Comparison of ENCODE assay signal across 17 mouse cellular contexts in genomic region chr14:61955416-61955815, GRCm38 (mm10).
"Had no signal": no experiment of that assay in that cellular context is flagged by ENCODE, and none has a peak within 500 bp of the region (broad histone marks: within the 10 kb centered on the region; RNA-seq: fewer than 3 reads in every experiment).

No protein-coding gene starts in this region.

- H3K36me3 ChIP-seq: neural tube, embryonic 12.5 days; neural tube, embryonic 13.5 days; neural tube, embryonic 15.5 days; stomach, embryonic 15.5 days had no signal

- H3K4me3 ChIP-seq: neural tube, embryonic 12.5 days; neural tube, embryonic 13.5 days; neural tube, embryonic 15.5 days; stomach, embryonic 15.5 days had no signal

- H3K27me3 ChIP-seq: neural tube, embryonic 12.5 days; neural tube, embryonic 13.5 days; neural tube, embryonic 15.5 days; stomach, embryonic 15.5 days had no signal

- DNase-seq: retina, postnatal 1 day; right cerebral cortex, adult 18-20 months; right cerebral cortex, postnatal 14 days; right cerebral cortex, postnatal 25 days; right cerebral cortex, postnatal 4 days; spleen, adult 18-20 months; thymus, adult 18-20 months; thymus, adult 2 months; thymus, postnatal 14 days; thymus, postnatal 25 days; thymus, postnatal 36 days; thymus, postnatal 4 days had no signal

- H3K4me2 ChIP-seq: neural tube, embryonic 12.5 days; neural tube, embryonic 13.5 days; neural tube, embryonic 15.5 days; stomach, embryonic 15.5 days had no signal

- H3K9ac ChIP-seq: neural tube, embryonic 12.5 days; neural tube, embryonic 13.5 days; neural tube, embryonic 15.5 days; stomach, embryonic 15.5 days had no signal

- H3K27ac ChIP-seq: neural tube, embryonic 12.5 days; neural tube, embryonic 13.5 days; neural tube, embryonic 15.5 days; stomach, embryonic 15.5 days; stomach, postnatal 0 days had no signal

- H3K9me3 ChIP-seq: neural tube, embryonic 12.5 days; neural tube, embryonic 13.5 days; neural tube, embryonic 15.5 days; stomach, embryonic 15.5 days had no signal

- H3K4me1 ChIP-seq: neural tube, embryonic 12.5 days; neural tube, embryonic 15.5 days; stomach, embryonic 15.5 days had no signal
